Mouse (Mus musculus) brain, embryonic 14.5 days (tissue): ENCODE data around the gene Hsp90aa1.

Experiments used
- CTCF ChIP-seq: fragments of 200-500 bp; IDR thresholded peaks from 2 replicates; pipeline ENCODE4 v1.5.1; 2012; ENCODE audit warnings: inconsistent platforms, mild to moderate bottlenecking, moderate library complexity, borderline replicate concordance; ENCODE audit not compliant: insufficient read depth, insufficient read length; ENCODE audit errors: extremely low read depth
- POLR2A ChIP-seq: fragments of 200-500 bp; IDR thresholded peaks from 2 replicates; pipeline ENCODE4 v1.6.1; 2012; ENCODE audit warnings: mild to moderate bottlenecking, inconsistent platforms, borderline replicate concordance; ENCODE audit not compliant: poor library complexity, insufficient read depth, insufficient read length, severe bottlenecking; ENCODE audit errors: extremely low read depth

DNA sequence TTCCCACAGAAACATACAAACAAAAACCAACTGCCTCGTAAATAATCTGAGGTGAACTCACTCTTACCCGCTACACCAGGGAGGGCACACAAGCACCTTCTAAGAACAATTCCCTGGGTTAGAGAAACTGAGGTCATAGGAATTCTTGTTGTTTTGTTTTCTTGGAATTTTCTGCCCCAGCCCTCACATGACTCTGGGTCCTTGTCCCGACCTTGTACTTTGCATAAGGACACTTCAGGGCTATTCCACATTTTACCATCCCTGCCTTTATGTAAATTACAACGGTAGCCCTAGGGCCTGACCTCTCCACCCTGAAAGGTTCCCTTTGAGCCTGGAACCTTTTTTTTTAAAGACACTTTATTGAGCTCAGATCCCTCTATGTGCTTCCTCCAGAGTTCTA, at the start of gene Hsp90aa1:
- TF ChIP-seq POLR2A (no peak), CTCF (no peak)
